Mouse (Mus musculus) cerebellum, postnatal 36 days (tissue): ENCODE measurements around the gene Csnk1e.

Experiments
- DNase-seq, 2 experiments: peaks; one replicate each; pipeline ENCODE4 v3.0.0; 2021 to 2022; ENCODE audit warnings: mixed read lengths in 2 of 2

The Csnk1e gene

GRCm38 (mm10) chr15:79391447-79392093 lies 63.8 kb downstream of the Csnk1e start:
- DNase-seq = no peak

- DNase-seq = no peak
These were observed 64.9 kb downstream of the Csnk1e start for GRCm38 (mm10) chr15:79390434-79390833.

- DNase-seq = no peak
These were observed 67.2 kb downstream of the Csnk1e start for GRCm38 (mm10) chr15:79388171-79388570.

GRCm38 (mm10) chr15:79387611-79388010 lies 67.8 kb downstream of the Csnk1e start:
- DNase-seq = no peak

- DNase-seq = no peak
These were observed 68.3 kb downstream of the Csnk1e start for GRCm38 (mm10) chr15:79387081-79387480.

GRCm38 (mm10) chr15:79381644-79382043 lies 73.7 kb downstream of the Csnk1e start:
- no peak for DNase-seq

GRCm38 (mm10) chr15:79380468-79381444 lies 74.6 kb downstream of the Csnk1e start:
- DNase-seq = peak; percentile 80 to 83

- no peak for DNase-seq
These were observed 75.7 kb downstream of the Csnk1e start for GRCm38 (mm10) chr15:79379658-79380057.

- no peak for DNase-seq
These were observed 76.8 kb downstream of the Csnk1e start for GRCm38 (mm10) chr15:79378608-79379007.

GRCm38 (mm10) chr15:79377681-79378080 lies 77.7 kb downstream of the Csnk1e start:
- DNase-seq = no peak

- DNase-seq = no peak
These were observed 80.6 kb downstream of the Csnk1e start for GRCm38 (mm10) chr15:79374760-79375159.

GRCm38 (mm10) chr15:79370281-79370843 lies 85.0 kb downstream of the Csnk1e start:
- DNase-seq = no peak

- no peak for DNase-seq
These were observed 85.7 kb downstream of the Csnk1e start for GRCm38 (mm10) chr15:79369452-79370280.

- no peak for DNase-seq
These were observed 86.4 kb downstream of the Csnk1e start for GRCm38 (mm10) chr15:79368861-79369440.

GRCm38 (mm10) chr15:79368313-79368811 lies 87.0 kb downstream of the Csnk1e start:
- DNase-seq = no peak
